Mouse (Mus musculus) subcutaneous adipose tissue, adult 2 months (tissue): Measurements from ENCODE around the gene Akap11. TPM values are rescaled to one million over a fixed set of nuclear protein-coding genes. Genes with fewer than 3 reads are reported as not detected.

Experiments
- polyA plus RNA-seq: library from polyadenylated mRNA; depleted of rRNA; stranded (reverse); fragments of >200 nt; gene quantifications from 2 replicates; pipeline ENCODE4 v1.2.3, GENCODE M21; 2012; ENCODE audit warnings: low replicate concordance; rRNA removed

Gene Akap11
- 7.4 and 10.2 TPM in 2 replicates for polyA plus RNA-seq

GRCm38 (mm10) chr14:78536281-78537165 is at the start of gene Akap11:
Gene Akap11, minus strand, starts transcription at chr14:78536808.

Other genes starting within 250 kb of the Akap11 start
- gene Tnfsf11, start 228.8 kb downstream of the Akap11 start, polyA plus RNA-seq, result 0.22 TPM in 1 of 2 replicates, not detected in the other
- gene Dgkh, start 196.0 kb upstream of the Akap11 start, polyA plus RNA-seq, result 2.6 and 3.9 TPM in 2 replicates